Mouse (Mus musculus) E14TG2a.4 (cell line): ENCODE measurements at regions not wholly inside any gene's neighbourhood (a gene's known extent, or its start where the extent isn't known, plus 50 kb on each side); places are given as distances from the start of the nearest gene placed in this dataset.
A peak's percentile ranks its signal among the peaks of the same experiment; 100 is the strongest.

ENCODE experiments used
- H3K27me3 ChIP-seq: 2 replicates; pipeline ENCODE4 v1.6.1; 2014; ENCODE audit warnings: low read length, control low read depth; ENCODE audit not compliant: insufficient read depth
- H3K36me3 ChIP-seq: 2 replicates; pipeline ENCODE4 v1.6.1; 2014; ENCODE audit warnings: low read length, control low read depth; ENCODE audit not compliant: insufficient read depth
- H3K4me1 ChIP-seq: replicated peaks from 2 replicates; pipeline ENCODE4 v1.6.1; 2014; ENCODE audit warnings: low read depth, low read length, control low read depth
- H3K4me3 ChIP-seq: replicated peaks from 2 replicates; pipeline ENCODE4 v1.5.1; 2014; ENCODE audit warnings: mild to moderate bottlenecking, low read length
- H3K9me3 ChIP-seq: 2 replicates; pipeline ENCODE4 v1.6.1; 2014; ENCODE audit warnings: low read length, control low read depth
- CTCF ChIP-seq: conservative IDR thresholded peaks from 2 replicates; pipeline ENCODE4 v1.5.1; 2014; ENCODE audit warnings: low read length
- NANOG ChIP-seq: IDR thresholded peaks from 2 replicates; pipeline ENCODE4 v1.6.1; 2014; ENCODE audit warnings: borderline replicate concordance, low read length, mixed read lengths
- POU5F1 ChIP-seq: IDR thresholded peaks from 2 replicates; pipeline ENCODE4 v1.6.1; 2014; ENCODE audit warnings: low read length, borderline replicate concordance

DNA sequence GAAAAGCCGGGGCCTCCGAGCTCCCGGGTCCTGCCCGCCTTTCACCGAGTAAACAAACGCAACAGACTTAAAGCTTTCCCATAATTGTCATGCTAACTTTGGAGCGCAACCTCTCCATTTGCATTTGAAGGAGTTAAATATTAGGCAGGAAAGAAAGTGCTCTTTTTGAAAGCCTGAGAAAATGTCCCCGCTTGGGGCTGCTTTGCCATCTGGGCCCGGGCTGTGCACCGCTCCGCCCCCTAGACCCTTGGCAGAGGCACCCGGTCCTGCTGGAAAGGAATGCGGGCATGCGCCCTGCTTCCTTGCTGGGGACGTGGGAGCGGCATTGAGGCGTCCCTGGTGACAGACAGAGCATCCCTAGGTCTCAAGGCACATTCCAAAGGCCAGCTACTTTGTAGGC is 130.3 kb upstream of the Id4 start:
- TF ChIP-seq POU5F1 (peak; percentile 64; the same call in 1 of the 2 replicates), NANOG (no peak)
- H3K27me3 ChIP-seq, result peaks cover 6% of the 10 kb centered on the region; the same call in 1 of the 2 replicates

DNA sequence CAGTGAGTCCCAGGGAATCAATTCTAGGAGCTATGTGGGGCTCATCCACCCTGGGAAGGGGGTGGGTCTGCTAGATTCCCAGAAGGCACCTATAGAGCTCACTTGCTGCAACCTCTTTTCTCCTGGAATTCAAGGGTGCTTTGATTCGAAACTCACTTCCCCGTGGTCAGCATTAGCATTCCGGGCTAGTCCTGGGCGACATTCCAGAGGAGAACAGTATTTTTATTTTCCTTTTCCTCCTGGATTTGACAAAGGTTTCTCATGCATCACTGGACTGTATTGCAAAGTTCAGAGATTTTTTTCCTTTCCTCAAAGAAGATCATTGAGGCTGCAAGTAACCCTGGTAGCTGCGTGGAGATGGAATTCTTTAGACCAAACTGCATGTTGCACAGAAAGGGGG is 129.3 kb upstream of the Id4 start:
- Histone ChIP-seq H3K4me3 (no peak overlapping the region), H3K27me3 (peaks cover 6% of the 10 kb centered on the region; the same call in 1 of the 2 replicates)
- TF ChIP-seq NANOG (no peak), POU5F1 (no peak), CTCF (no peak)

More for the DNA sequence above, 130.3 kb upstream of the Id4 start:
- Histone ChIP-seq H3K36me3 (no peaks in the 10 kb centered on the region), H3K4me3 (peak overlapping the region; percentile 50; the same call in 1 of the 2 replicates), H3K9me3 (no peaks in the 10 kb centered on the region), H3K4me1 (peaks cover 38% of the 10 kb centered on the region)

DNA sequence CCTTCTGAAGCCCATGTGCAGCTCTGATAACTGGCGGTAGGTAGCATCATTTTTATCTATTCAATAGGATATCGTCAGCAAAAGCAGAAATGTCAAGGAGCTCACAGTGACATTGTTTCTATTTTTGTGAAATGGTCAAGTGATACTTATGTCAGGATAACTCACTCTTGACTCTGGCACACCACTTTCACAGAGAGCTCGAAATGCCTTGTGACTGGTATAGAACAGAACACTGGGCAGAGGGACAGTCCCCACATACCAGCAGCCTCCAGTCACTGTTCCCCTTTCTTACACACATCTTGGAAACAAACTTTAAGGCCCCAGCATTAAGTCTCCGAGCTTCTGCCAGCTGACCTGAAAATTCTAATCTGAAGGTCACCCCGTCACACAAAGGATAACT is 115.1 kb upstream of the Id4 start:
- Histone ChIP-seq H3K36me3 (no peaks in the 10 kb centered on the region), H3K4me3 (no peak overlapping the region), H3K9me3 (peaks cover 15% of the 10 kb centered on the region), H3K27me3 (peaks cover 9% of the 10 kb centered on the region), H3K4me1 (0 out of 2 replicates have a peak, but pooled peaks cover 3% of the 10 kb centered on the region)
- TF ChIP-seq NANOG (no peak), CTCF (no peak), POU5F1 (no peak)

More for the DNA sequence above, 129.3 kb upstream of the Id4 start:
- peaks cover 9% of the 10 kb centered on the region for H3K9me3 ChIP-seq
- H3K36me3 ChIP-seq, result no peaks in the 10 kb centered on the region
- peaks cover 35% of the 10 kb centered on the region for H3K4me1 ChIP-seq

DNA sequence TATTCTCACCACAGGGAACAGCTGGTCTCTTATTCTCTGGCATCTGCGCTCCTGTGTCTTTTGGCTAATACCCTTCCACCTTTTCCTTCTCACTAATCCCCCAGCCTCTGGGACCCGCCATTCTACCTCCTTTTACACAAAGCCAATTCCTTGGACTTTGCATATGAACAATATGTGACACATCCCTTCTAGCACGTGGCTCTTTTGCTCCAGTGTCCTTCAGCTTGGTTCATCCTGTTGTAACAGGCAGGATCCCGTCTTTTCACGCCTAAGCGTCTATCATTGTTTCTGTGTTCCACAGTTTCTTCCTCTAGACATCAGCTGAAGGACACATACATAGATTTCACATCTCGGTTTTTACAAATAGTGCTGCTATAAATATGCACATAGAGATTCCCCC is 114.0 kb upstream of the Id4 start:
- no peak for TF ChIP-seq POU5F1
- no peak for TF ChIP-seq CTCF
- TF ChIP-seq NANOG, result no peak
- Histone ChIP-seq H3K4me1 (0 out of 2 replicates have a peak, but pooled peaks cover 3% of the 10 kb centered on the region), H3K4me3 (no peak overlapping the region), H3K9me3 (peaks cover 15% of the 10 kb centered on the region), H3K27me3 (peaks cover 9% of the 10 kb centered on the region), H3K36me3 (no peaks in the 10 kb centered on the region)

DNA sequence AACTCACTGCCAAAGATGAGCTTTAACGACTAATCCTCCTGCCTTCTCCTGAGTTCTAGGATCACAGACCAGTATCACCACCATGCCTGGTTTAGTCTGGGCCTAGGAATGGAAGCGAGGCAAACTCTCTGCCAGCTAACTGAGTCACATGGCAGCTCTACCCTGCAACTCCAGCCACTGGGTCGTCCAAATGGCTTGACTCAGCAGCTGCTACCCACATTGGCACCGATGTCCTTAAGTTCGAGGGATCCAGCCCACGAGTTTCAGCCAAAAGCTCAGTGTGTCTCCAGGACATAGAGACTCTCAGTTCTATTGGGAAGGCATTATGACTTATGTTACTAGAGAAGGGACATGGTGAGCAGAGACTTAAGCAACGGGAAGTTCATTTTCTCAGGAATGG is 107.8 kb upstream of the Id4 start:
- no peak overlapping the region for H3K4me3 ChIP-seq
- no peak for TF ChIP-seq CTCF
- no peak for TF ChIP-seq NANOG
- no peak for TF ChIP-seq POU5F1

DNA sequence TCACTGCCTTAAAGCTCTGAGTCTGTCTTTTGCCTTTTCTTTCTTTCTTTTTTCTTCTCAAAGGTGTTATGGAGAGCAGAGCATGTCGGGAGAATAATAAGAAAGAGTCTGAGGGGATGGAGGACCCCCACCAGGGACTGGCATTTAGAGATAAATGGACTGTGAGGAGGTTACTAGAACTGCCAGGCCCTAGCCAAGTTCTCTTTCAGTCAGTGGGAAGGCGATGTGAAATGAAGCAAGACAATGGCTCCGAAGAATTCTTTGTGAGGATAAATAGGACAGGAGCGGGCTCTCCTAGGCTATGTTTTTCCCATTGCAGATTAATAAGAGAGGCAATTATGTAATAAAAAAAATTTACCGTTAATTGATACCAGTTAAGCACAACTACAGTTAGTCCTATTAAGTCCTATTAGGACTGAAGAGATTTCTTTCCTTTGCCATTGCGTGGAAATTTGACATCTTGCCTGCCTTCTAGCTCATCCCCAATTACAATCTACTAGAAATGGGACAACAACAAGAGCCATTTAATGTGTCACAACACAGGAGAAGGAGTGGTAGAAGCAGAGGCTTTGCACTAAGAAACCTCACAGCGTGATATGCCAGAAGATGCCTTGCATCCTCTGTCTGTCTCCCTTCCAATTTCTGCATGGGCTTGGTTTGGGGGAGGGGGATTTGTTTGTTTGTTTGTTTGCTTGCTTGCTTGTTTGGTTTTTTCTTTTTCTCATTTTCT is 107.2 kb upstream of the Id4 start:
- H3K4me3 ChIP-seq, result no peak overlapping the region
- H3K9me3 ChIP-seq, result no peaks in the 10 kb centered on the region
- H3K27me3 ChIP-seq, result peaks cover 9% of the 10 kb centered on the region
- peaks cover 34% of the 10 kb centered on the region for H3K4me1 ChIP-seq
- no peak for TF ChIP-seq NANOG
- no peak for TF ChIP-seq POU5F1
- no peak for TF ChIP-seq CTCF
- H3K36me3 ChIP-seq, result no peaks in the 10 kb centered on the region

More for the DNA sequence above, 107.8 kb upstream of the Id4 start:
- H3K4me1 ChIP-seq, result peaks cover 28% of the 10 kb centered on the region
- H3K27me3 ChIP-seq, result peaks cover 9% of the 10 kb centered on the region
- H3K36me3 ChIP-seq, result no peaks in the 10 kb centered on the region
- no peaks in the 10 kb centered on the region for H3K9me3 ChIP-seq

DNA sequence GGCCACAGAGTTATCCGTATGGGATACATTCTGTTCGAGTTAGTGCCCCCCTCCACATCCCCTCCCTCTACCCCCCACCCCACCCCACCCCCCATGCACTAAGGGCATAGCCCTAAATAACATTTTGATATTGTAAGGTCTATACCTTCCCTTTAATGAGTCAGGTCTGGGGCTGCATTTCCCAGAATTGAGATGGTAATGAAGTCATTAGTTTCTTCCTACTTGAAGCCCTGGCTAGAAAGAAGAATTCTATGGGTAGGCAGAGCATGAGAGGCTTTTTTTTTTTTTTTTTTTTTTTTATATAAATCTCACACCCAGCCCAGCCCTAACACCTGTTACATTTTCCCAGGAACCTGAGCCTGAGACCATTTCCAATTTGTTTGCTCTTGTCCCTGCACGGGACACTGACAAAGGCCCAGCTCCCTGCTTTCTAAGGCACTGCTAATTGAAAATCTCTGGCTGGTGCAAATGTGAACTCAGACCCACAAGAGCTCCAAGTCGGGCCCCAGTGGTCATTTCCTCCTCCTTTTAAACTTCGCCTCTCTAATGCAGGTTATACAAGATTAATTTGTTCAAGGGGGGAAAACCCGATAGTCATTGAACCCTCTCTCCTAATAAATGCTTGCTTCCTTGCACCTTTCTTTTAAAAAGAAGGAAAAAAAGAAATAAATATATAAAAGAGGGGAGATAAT is 106.5 kb upstream of the Id4 start:
- H3K36me3 ChIP-seq, result no peaks in the 10 kb centered on the region
- TF ChIP-seq NANOG, result no peak
- TF ChIP-seq CTCF, result no peak
- no peak for TF ChIP-seq POU5F1
- no peak overlapping the region for H3K4me3 ChIP-seq
- no peaks in the 10 kb centered on the region for H3K9me3 ChIP-seq
- H3K4me1 ChIP-seq, result peaks cover 42% of the 10 kb centered on the region
- peaks cover 9% of the 10 kb centered on the region for H3K27me3 ChIP-seq

DNA sequence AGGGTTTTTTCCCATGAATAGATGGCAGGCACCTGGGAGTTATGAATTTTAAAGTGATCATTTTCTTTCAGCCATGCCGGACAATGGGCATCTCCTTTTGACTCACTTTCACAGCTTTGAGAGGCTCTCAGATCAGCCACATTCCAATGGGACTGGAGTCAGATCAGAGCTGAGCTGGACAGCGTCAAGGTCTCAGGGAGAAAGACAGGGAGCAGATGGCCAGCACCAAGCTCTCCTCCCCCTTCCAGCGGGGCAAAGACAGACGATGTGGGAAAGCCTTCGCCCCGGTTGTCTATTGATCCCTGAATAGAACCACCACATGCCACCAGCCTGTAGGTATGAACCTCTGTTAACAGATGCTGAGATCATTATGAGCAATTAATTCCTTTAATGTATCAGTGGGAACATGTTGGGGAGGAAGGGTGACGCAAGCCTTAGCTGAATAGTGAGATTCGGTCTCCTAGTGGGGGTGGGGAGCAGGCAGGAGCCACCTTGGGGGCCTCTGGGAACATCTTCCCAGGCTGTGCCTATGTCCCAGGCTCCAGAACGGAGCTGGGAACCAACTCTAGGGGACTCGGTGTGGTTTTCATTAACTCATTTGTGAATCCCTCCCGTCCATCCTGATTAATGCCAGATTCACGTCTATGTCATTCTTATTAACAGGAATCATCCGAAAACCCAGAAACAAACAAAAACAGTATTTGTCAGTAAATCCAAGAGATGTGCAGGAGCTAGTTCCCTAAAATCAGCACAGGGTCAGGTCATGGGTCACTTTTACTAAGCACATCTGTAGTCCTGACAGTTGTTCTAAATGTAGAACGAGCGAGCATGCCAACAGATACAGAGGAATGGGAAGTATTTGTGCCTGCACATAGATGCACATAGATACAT is 101.8 kb upstream of the Id4 start:
- peaks cover 62% of the 10 kb centered on the region for H3K4me1 ChIP-seq
- no peaks in the 10 kb centered on the region for H3K36me3 ChIP-seq
- H3K9me3 ChIP-seq, result no peaks in the 10 kb centered on the region
- no peaks in the 10 kb centered on the region for H3K27me3 ChIP-seq
- TF ChIP-seq CTCF (no peak), POU5F1 (no peak), NANOG (no peak)
- peak overlapping the region; percentile 62 for H3K4me3 ChIP-seq
